Mouse (Mus musculus) right cerebral cortex, adult 2 months (tissue): ENCODE data around the gene Snx11.
"Not testable (repeated sequence)": the region's sequence is repeated elsewhere in the genome, so short reads cannot be mapped to it uniquely, and the experiment has no call there.

ENCODE experiments used
- DNase-seq, 2 experiments: peaks; one replicate each; pipeline ENCODE4 v3.0.0; 2021 to 2022; ENCODE audit warnings: low spot score in 2 of 2

Snx11 gene

DNA sequence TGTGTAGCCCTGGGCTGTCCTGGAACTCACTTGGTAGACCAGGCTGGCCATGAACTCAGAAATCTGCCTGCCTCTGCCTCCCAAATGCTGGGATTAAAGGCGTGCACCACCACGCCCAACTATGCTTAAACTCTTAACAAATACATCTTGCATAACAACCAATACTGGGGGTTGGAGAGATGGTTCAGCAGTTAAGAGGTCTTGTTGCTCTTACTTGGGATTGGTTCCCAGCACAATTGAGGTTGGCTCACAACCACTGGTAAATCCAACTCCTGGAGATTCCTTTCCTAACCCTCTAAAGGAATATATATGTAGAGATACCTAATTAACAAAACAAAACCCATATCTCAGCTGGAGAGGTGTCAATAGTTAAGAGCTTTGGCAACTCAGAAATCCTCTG is 18.7 kb upstream of the Snx11 start:
- DNase-seq = no peak

DNA sequence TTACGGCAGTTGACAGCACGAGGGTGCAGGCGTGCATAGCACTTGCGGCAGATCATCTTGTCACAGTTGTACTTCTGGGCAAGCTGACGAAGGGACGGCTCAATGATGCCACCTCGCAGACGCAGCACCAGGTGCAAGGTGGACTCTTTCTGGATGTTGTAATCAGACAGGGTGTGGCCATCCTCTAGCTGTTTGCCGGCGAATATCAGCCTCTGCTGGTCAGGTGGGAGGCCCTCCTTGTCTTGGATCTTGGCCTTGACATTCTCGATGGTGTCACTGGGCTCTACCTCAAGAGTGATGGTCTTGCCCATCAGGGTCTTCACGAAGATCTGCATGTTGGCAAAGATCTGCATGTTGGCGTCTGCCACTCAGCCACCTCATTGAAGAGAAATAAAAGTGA is 18.1 kb upstream of the Snx11 start:
- no peak for DNase-seq

DNA sequence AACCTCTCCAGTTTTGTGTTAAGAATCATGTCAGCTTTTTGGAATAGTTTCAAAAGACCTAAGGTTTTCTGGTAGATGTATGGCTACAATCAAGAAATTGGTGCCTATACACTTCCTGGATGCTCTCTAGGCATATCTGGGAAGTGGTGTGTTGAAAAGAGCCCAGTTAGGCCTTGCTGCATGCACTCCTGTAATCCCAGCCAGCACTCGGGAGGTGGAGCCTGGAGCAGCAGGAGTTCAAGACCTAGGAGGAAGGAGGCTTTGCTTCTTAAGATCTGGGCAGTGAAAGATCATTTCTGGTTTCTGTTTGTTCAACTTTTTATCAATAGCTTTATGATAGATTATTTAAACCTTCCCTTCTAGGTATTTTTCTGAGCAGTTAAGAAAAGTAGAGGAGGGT is 13.3 kb upstream of the Snx11 start:
- DNase-seq = no peak

DNA sequence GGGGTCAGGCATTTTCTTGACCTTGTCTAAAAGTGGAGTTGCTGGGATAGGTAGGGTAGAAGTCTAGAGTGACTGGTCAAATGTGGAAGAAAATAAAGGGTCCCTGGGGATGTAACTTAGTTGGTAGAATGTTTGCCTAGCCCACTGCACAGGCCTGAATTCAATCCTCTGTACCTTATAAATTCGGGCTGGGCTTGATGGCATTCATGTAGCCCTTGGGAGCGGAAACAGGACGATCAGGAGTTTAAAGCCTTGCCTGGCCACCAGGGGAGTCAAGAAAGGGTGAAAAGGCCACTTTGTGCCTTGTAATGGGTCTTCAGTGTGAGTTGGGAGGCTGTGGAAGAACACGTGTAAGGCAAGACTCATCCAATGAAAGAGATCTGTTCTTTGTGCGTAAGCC is 12.6 kb upstream of the Snx11 start:
- DNase-seq = no peak

DNA sequence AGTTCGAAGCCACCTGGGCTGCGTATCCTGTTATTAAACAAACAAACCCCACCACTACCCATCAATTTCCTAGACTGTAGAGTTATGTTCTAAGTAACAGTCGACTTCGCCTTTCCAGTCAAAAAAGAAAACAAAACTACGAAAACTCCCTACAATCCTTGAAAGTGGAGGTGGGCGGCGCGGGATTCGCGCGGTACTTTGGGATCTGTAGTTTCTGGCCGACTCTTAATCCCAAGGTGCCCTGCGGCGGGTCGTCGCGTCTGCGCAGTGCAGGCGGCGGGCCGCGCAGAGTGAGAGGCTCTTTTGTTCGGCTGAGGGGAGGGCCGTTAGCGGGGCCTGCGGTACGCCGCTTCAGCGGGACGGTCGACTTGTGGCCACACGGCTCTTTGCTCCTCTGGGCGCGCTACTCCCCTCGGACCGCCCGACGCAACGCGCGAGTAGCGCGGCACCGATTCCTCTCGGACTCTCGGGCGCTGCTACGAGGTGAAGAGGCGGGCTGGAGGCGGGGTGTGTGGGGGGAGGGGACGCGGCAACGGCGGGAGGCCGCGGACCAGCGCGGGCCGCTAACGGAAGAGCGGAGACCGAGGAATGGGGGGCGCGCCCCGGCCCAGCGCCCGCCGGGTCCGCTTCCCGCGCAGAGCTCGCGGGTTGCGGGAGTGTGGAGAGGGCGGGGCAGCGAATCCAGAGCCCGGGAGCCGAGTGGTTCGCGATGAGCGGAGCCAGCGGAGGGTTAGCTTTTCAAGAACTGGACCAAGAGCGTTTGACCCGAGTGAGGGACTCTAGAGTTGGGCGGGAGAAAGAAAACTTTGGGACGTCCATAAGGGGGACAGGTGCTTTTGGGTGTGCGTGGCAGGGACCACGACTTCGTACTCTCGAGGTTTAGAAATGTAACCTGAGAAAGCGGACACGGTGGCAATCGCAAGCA is 11.8 kb upstream of the Snx11 start, which contains the start of gene Cbx1:
Cbx1 (plus strand) TSS at position 257 of the 925 bp plus-strand sequence.
- DNase-seq = peak; percentile 92 to 93

DNA sequence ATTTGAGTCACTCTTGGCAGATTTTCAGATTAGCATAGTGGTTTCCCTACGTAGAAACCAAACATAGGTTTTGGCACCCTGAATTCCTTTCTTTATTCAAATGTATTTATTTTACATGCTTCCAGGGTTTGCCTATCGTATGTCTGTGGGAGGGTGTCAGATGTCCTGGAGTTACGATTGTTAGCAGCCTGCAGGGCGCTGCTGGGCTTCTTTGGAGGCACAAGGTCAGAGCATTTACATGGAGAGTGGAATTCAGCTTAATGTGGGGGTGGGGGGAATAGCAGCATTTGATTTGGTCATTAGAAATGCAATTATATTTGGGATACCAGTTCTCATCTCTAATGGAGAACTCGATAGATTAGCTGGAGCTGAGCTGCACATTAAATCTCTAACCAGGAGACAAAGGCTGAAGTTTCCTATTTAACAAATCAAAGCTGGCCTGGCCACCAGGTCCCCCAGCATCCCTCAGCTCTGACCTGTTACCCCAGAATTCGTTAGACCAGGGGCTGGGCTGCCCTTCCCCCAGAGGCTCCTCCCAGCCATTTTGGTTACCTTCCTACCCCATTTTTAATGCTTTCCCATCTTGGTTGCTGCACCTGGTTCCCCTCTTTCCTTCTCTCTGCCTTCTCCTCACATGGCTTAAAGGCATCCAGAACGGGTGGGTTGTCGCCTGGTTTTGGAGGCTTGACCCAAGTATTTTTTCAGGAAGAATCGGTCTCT is 9.5 kb upstream of the Snx11 start:
- DNase-seq = no peak

DNA sequence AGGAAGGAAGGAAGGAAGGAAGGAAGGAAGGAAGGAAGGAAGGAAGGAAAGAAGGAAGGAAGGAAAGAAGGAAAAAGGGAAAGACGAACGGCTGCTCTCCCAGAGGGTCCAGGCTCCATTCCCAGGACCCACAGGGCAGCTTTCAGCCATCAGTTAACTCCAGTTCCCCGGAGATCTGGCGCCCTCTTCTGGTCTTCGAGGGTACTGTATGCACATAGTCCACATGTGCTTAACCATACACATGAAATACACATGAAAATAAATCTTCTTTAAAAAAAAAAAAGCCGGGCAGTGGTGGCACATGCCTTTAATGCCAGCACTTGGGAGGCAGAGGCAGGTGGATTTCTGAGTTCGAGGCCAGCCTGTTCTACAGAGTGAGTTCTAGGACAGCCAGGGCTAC is 7.5 kb upstream of the Snx11 start:
- DNase-seq = peak; percentile 46 to 64

DNA sequence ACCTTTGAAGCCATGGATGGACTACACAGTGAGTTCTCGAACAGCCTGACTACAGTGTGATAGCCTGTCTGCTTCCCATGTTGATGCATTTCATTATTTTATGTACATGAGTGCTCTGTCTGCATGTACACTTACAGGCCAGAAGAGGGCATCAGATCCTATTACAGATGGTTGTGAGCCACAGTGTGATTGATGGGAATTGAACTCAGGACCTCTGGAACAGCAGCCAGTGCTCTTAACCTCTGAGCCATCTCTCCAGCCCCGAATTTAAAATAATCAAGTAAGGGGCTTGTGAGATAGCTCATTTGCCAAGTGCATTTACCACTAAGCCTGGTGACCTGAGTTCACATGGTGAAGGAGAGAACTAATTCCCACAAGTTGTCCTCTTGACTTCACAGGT is 4.1 kb upstream of the Snx11 start:
- DNase-seq = no peak

DNA sequence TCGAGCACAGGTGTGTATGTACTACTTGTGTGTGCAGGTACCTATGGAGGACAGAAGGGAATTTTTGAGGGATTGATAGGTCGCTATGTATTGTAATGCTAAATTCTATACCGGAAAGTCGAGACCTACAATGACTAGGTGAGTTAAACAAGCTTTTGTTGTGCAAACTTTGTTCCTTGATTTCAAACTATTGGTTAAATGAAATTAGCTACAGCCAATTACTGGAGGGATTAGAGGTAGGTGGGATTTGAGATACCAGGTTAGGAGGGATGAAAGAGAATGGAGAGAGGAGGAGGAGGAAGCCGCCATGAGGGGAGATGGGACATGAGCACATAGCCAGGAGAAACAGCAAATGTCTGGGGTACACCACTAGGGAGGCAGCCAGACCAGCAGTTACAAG is 2.9 kb upstream of the Snx11 start:
- DNase-seq = no peak

DNA sequence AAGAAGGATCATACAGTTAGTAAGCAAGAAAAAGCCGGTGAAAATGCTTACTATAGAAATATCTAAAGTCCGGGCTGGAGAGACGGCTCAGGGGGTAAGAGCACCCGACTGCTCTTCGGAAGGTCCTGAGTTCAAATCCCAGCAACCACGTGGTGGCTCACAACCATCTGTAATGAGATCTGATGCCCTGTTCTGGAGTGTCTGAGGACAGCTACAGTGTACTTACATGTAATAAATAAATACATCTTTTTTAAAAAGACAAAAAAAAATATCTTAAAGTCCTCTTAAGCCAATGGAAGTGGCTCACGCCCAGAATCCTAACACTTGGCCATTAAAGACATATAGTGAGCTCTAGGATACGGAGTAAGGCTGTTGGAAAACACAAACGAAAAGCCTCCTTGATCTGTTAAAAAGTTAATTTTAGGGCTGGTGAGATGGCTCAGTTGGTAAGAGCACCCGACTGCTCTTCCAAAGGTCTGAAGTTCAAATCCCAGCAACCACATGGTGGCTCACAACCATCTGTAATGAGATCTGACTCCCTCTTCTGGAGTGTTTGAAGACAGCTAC is 785 bp upstream of the Snx11 start:
- DNase-seq = not testable (repeated sequence)

DNA sequence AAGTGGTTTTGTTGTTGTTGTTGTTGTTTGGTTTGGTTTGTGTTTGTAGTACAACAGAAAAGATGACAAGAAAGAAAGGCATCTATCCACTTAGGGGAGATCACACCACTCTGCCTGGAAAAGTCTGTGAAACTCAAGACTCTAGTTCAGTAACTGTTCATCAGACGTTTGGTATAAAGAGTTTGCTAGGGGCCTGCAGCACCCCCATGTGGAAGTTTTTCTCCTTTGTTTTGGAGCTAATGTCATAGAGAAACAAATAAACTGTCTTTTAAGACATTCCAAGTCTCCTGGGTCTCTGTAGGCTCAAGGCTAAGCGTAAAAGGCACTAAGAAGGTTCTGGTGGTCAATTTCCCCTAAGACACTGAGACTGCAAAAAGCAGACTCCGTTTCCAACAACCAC is 1.3 kb downstream of the Snx11 start:
- DNase-seq = no peak

DNA sequence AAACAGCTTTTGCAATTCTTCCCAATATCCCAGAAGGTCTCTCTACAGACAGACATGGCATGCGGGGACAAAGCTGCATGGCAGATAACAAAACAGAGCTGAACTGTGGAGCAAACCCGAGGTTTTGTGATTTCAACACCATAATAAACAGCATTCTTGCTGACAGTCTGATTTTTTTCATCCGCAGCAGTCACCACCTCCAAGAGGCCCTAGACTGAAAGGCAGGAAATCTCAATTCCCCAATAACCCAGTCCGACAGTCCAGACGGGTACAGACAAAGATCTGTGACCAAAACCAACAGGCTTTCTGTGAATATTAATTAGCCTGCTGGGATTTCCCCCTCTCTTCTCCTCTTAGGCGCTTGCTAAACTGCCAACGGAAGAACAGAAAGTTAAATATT is 1.7 kb downstream of the Snx11 start:
- no peak for DNase-seq

DNA sequence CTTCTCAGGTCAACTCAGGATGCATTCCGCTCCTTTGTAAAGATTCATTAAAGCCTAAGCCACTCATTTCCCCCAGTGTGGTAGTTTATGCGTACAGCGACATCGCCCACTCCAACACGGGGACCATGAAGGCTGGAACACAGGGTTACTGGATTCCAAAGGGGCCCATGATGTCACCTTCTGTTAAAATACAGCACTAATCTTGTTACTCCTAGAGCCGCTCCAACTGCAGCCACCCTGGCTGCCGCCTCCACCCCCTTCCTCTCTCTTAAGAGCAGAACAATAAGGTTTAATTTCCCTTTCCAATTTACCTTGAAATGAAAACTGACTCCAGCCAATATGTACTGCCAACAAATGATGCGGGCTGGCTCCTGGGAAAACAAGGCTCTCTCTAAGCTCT is 2.3 kb downstream of the Snx11 start:
- no peak for DNase-seq

DNA sequence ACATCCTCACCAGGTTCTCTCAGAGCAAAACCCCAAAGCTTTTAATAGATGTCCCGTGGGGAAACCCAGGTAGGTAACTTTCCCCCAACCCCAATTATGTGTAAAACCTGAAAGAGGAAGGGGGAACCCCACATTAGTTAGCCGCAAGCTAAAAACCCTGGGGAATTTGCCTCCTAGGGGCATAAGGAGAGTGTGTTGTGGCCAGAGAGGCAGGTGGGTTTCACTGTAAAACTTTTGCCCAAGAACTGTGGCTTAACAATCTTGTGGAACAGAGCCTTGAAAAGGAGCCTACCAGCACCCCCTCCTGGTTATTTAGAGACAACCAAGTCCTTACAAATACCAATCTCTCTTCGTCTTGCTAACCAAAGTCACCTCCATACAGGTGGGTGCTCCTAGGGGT is 2.8 kb downstream of the Snx11 start:
- no peak for DNase-seq

DNA sequence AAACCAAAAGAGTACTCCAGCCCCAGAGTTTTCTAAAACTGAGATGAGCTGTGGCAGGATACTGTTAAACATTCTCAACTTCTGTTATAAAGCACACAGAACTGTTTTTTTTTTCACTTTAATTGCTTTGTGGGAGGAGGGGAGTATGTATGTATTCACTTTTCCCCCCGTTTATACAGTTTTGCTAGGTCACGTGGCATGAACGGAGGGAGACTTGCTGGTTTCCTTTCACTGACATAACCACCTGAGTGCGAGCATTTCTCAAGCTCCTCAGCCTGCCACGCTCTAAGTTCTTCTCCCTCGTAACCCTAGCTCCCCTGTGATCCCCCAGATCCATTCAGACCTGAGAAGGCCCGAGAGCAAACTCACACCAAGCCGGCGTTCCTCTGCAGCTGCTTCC is 4.9 kb downstream of the Snx11 start:
- no peak for DNase-seq

DNA sequence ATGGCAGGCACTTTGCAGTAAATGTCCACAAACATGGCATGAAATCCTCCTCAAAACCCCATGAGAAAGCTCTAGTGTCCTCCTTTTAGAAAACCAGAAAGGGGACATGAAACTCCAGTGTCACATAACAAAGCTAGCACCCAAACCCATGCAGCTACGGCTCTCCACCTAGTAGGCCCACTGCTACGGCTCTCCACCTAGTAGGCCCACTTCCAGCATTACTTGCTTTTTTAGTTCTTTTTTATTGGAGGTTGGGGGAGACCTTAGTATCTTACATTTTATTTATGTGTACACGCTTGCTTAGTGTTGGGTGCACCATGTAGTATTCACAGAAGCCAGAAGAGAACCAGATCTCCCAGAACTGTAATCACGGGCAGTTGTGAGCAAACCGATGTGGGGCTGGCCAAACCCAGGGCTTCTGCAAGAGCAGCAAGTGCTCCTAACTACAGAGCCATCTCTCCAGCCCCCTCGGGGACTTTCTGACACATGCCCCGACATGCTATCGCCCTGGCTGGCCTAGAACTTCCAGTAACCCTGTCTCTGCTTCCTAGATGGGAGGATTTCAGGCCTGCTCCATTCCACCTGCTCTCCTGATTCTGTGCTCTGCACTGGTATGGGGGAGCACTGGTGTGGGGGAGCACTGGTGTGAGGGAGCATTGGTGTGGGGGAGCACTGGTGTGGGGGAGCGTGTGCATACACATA is 5.9 kb downstream of the Snx11 start:
- no peak for DNase-seq

DNA sequence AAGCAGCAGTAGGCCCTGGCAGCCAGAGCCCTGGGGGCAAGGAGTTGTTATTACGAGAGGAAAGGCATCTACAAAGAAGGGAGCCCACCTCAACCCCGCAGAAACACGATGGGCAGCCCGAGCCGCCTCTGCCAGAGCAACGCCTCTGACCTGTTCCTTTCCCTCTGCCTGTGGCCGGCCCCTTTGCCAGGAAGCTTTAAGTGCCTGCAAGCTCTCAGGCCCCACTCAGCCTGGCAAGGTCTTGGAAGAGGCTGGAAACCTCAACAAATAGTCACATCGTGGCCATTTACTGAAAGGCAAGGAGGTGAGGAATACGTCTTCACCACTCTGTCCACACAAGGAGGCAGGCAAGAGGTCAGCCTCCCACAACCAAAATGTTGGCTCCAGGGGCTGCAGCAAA is 9.1 kb downstream of the Snx11 start:
- no peak for DNase-seq

DNA sequence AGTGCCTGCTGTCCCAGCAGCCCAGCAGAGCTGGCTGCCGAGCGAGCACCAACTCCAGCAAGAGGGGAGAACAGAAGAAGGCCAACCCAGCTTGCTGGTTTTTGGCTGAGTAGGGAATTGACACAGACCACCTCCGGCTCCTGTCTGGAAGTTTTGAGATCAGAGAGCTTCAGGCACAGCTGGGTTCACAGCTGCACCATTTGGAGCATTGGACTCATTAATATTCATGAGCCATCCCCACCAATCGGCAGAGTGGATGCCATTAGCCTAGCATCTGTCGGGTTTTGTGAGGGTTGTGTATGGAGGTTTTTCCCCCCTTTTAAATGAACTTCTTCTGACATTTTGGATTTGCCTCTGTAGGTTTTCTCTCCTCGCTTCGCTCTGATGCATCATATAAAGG is 10.3 kb downstream of the Snx11 start:
- no peak for DNase-seq

DNA sequence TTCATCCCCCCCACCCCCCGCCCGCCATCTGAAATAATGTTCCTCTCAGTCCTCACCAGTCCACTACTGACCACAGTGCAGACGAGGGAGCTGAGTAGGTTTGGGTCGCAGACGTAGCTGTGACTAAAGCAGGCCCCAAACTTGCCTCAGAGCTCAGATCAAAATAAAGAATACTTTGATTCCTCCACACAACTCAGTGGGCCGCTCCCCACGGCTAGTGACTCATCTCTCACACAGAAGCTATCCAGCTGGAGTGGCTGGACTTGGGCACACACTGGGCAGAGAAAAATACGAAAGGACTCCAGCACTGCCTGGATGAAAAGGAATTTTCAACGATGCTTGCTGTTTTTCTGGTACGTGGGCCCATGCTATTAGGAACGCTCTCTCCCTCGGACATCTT is 10.8 kb downstream of the Snx11 start:
- peak in 1 of 2 experiments; percentile 48 for DNase-seq

DNA sequence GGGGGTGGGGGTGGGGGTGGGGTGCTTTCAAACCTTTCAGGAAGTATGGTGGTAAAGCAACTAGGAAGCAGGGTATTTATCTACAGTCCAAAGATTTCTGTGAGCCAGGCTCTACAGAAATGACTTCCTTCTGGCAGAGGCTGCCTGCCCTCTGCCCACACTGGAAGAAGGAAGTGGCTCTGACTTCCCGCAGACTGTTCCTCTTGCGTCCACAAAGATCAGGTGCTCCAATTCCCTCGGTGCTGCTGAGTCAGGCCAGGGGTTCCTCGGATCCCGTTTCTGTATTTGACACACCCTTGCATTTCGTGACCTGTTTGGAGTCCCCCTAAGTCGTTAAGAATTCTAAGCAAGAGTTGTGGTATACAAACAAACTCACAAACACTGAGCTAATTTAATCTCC is 11.7 kb downstream of the Snx11 start:
- DNase-seq = no peak

DNA sequence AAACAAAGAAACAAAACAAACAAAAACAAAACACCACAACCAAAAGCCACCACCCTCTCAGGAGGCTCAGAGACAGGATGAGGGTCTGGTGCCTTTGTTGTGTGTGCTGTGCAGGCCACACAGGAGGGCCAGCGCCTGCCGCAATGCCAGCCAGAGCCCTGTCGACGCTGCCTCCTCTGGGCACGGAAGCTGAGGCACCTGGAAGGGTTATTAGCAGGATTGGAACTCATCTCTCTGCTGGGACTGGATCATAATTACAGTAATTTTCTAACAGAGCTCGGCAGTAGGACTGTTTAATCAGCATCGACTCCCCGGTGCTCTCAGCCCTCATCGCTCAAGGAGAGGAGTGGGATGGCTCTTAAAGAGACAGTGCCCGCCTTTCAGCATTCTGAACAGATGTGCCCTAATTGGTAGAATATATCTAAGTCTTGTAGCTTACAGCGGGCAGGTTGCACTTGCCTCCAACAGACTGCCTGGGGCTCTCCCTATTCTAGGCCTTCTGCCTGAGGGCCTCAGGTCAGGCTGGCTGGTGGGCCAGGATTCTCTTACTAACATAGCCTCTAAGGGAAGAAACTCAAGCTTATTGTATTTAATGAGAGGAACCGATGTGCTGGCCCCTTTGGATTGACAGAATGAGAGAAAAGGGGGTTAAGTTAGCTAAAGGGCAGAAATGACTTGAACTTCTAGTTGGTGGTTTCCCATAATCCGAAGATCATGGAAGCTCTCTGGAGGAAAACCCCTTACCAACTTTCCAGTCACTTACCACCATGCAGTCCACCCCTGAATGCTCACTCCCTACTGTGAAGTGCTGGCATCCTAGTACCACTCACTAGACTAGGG is 12.6 kb downstream of the Snx11 start:
- DNase-seq = no peak
